Mouse (Mus musculus) embryonic facial prominence, embryonic 15.5 days (tissue): ENCODE measurements around the gene Nanos3. TPM values are rescaled to one million over a fixed set of nuclear protein-coding genes. Genes with fewer than 3 reads are reported as not detected.
A peak's percentile ranks its signal among the peaks of the same experiment; 100 is the strongest.

Experiments used
- microRNA counts: library from miRNA; unstranded; fragments of <30 nt; microRNA quantifications from one replicate; lab custom pipeline; 2016
- microRNA-seq: library from miRNA; unstranded; fragments of <30 nt; microRNA quantifications from one replicate; pipeline ENCODE4, GENCODE M21; 2016; ENCODE audit warnings: borderline number of aligned reads
- polyA plus RNA-seq: library from polyadenylated mRNA; unstranded; fragments of >200 nt; fragmentation: Nextera tagmentation; extraction: Ambion mirVana; gene quantifications from 2 replicates; pipeline ENCODE4 v1.2.1, GENCODE M21; 2015

Nanos3 gene
- polyA plus RNA-seq, 1 experiment from 2014 or later: 4.0 TPM

MicroRNAs encoded within 50 kb of the gene (microRNA counts, 519-probe panel; counts per million panel counts)
- microRNA mmu-miR-181c (lab: Ali Mortazavi, UCI): 2,765 counts per million, percentile 66 among the panel's probes with 10 or more counts
- 4,064 counts per million, percentile 93 among the panel's probes with 10 or more counts for microRNA mmu-miR-23a (lab: Ali Mortazavi, UCI)
- 4,264 counts per million, percentile 94 among the panel's probes with 10 or more counts for microRNA mmu-miR-27a (lab: Ali Mortazavi, UCI)

Small RNAs within 50 kb of the gene (microRNA-seq; reads per million reads assigned to microRNA genes)
- gene Gm25110 (not detected), gene Mir181c (5,013 reads per million, percentile 90 among the genes with 10 or more reads in this experiment), gene Mir181d (2,973 reads per million, percentile 86 among the genes with 10 or more reads in this experiment), gene Mir23a (29,697 reads per million, percentile 98 among the genes with 10 or more reads in this experiment), gene Mir24-2 (not detected), gene Mir27a (407 reads per million, percentile 70 among the genes with 10 or more reads in this experiment), gene Mir3074-2 (not detected)

Other genes starting within 250 kb of the Nanos3 start
- 0.45 and 0.60 TPM in 2 replicates for gene Gm10644, start 230.0 kb downstream of the Nanos3 start, polyA plus RNA-seq
- 56.8 and 57.2 TPM in 2 replicates for gene Asf1b, start 229.7 kb downstream of the Nanos3 start, polyA plus RNA-seq
- 199 and 217 TPM in 2 replicates for gene Prkaca, start 212.2 kb downstream of the Nanos3 start, polyA plus RNA-seq
- 10.3 and 13.2 TPM in 2 replicates for gene Samd1, start 187.5 kb downstream of the Nanos3 start, polyA plus RNA-seq
- 1.2 and 1.8 TPM in 2 replicates for gene 1700067K01Rik, start 183.7 kb downstream of the Nanos3 start, polyA plus RNA-seq
- gene 2210011C24Rik, start 173.0 kb downstream of the Nanos3 start, polyA plus RNA-seq: 0.88 and 1.5 TPM in 2 replicates
- 6.5 and 8.6 TPM in 2 replicates for gene Palm3, start 163.7 kb downstream of the Nanos3 start, polyA plus RNA-seq
- 1.4 TPM in 2 replicates for gene Il27ra, start 142.6 kb downstream of the Nanos3 start, polyA plus RNA-seq
- gene Rln3, start 140.2 kb downstream of the Nanos3 start, polyA plus RNA-seq: not detected in 2 replicates
- 1.6 and 1.7 TPM in 2 replicates for gene Gm10643, start 120.1 kb downstream of the Nanos3 start, polyA plus RNA-seq
- 9.8 and 10.2 TPM in 2 replicates for gene Rfx1, start 118.4 kb downstream of the Nanos3 start, polyA plus RNA-seq
- 8.0 and 9.4 TPM in 2 replicates for gene Dcaf15, start 80.4 kb downstream of the Nanos3 start, polyA plus RNA-seq
- gene Podnl1, start 59.2 kb downstream of the Nanos3 start, polyA plus RNA-seq: 2.8 and 3.5 TPM in 2 replicates
- gene Cc2d1a, start 37.3 kb downstream of the Nanos3 start, polyA plus RNA-seq: 31.8 and 32.8 TPM in 2 replicates
- 1.9 and 2.3 TPM in 2 replicates for gene 4930432K21Rik, start 37.2 kb downstream of the Nanos3 start, polyA plus RNA-seq
- 15.8 and 17.7 TPM in 2 replicates for gene Zswim4, start 51.8 kb upstream of the Nanos3 start, polyA plus RNA-seq
- gene D8Ertd738e, start 64.5 kb upstream of the Nanos3 start, polyA plus RNA-seq: 314 and 349 TPM in 2 replicates
- 61.2 and 62.6 TPM in 2 replicates for gene Mri1, start 72.1 kb upstream of the Nanos3 start, polyA plus RNA-seq
- 24.1 and 28.5 TPM in 2 replicates for gene Ccdc130, start 85.2 kb upstream of the Nanos3 start, polyA plus RNA-seq
- 6.7 and 8.0 TPM in 2 replicates for gene Cacna1a, start 203.2 kb upstream of the Nanos3 start, polyA plus RNA-seq